Mouse (Mus musculus) ES-Bruce4 (cell line): ENCODE measurements around the gene Homer2. TPM values are rescaled to one million over a fixed set of nuclear protein-coding genes. Genes with fewer than 3 reads are reported as not detected.

ENCODE experiments used
- H3K27ac ChIP-seq: 2 replicates; pipeline ENCODE4 v1.5.1; 2012; ENCODE audit warnings: low read length, inconsistent platforms; ENCODE audit not compliant: insufficient read depth
- H3K27me3 ChIP-seq: 2 replicates; pipeline ENCODE4 v1.6.1; 2012; ENCODE audit warnings: mild to moderate bottlenecking, low read length, inconsistent platforms; ENCODE audit not compliant: control insufficient read depth, poor library complexity, insufficient read depth, severe bottlenecking
- H3K36me3 ChIP-seq: 2 replicates; pipeline ENCODE4 v1.6.1; 2012; ENCODE audit warnings: inconsistent platforms, mild to moderate bottlenecking, low read length, moderate library complexity; ENCODE audit not compliant: control insufficient read depth, poor library complexity, insufficient read depth, severe bottlenecking
- H3K4me1 ChIP-seq: one replicate; pipeline ENCODE4 v1.8.1; 2011; ENCODE audit warnings: low read length; ENCODE audit not compliant: control insufficient read depth, insufficient read depth
- H3K4me3 ChIP-seq: 2 replicates; pipeline ENCODE4 v1.5.1; 2011; ENCODE audit warnings: low read depth, mild to moderate bottlenecking, low read length
- H3K9ac ChIP-seq: 2 replicates; pipeline ENCODE4 v1.6.1; 2012; ENCODE audit warnings: low read depth, mild to moderate bottlenecking, inconsistent platforms; ENCODE audit not compliant: poor library complexity, severe bottlenecking
- H3K9me3 ChIP-seq: replicated peaks from 2 replicates; pipeline ENCODE4 v1.6.1; 2012; ENCODE audit warnings: mild to moderate bottlenecking, low read length, inconsistent platforms; ENCODE audit not compliant: control insufficient read depth, poor library complexity, insufficient read depth, severe bottlenecking
- CTCF ChIP-seq: IDR thresholded peaks from one replicate; pipeline ENCODE4 v1.8.1; 2011; ENCODE audit warnings: low read depth, low read length
- EP300 ChIP-seq: IDR thresholded peaks from 2 replicates; pipeline ENCODE4 v1.6.1; 2011; ENCODE audit warnings: low read depth, low read length; ENCODE audit not compliant: insufficient read depth
- POLR2A ChIP-seq: IDR thresholded peaks from one replicate; pipeline ENCODE4 v1.8.1; 2011; ENCODE audit warnings: low read length; ENCODE audit not compliant: insufficient read depth
- polyA plus RNA-seq: library from polyadenylated mRNA; stranded (reverse); fragments of >200 nt; gene quantifications from 2 replicates; pipeline ENCODE4 v1.2.4, GENCODE M21; 2011; ENCODE audit warnings: low read depth; ENCODE audit not compliant: missing spikeins, insufficient read depth, insufficient read length

The Homer2 gene
- polyA plus RNA-seq, 1 experiment = 9.2 TPM

DNA sequence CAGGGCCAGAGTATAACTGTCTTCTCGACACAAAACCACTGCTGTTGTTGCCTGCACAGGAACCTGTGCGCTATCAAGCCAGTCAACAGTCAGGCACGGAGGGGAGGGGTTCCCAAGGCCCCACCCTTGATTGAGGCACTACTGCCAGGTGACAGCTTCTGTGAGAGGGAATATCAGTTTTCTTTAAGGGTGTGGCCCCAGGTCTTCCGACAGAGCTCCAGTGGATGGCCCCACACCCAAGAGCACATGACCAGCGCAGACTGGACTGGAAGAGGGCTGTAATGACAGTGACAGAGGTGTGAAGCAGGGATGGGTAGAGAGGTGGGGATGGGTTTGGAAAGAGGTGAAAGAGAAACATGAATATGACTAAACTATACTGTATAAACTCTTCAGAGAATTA, 16.3 kb downstream of the Homer2 start:
- H3K36me3 ChIP-seq = no peaks in the 10 kb centered on the region
- no peak overlapping the region for H3K27ac ChIP-seq
- no peaks in the 10 kb centered on the region for H3K27me3 ChIP-seq
- H3K4me3 ChIP-seq = no peak overlapping the region
- no peaks in the 10 kb centered on the region for H3K9me3 ChIP-seq
- H3K9ac ChIP-seq = no peak overlapping the region
- H3K4me1 ChIP-seq = no peaks in the 10 kb centered on the region
- TF ChIP-seq EP300 = 0 out of 2 replicates have a peak, but pooled peaks have one; percentile 15
- TF ChIP-seq POLR2A = no peak
- no peak for TF ChIP-seq CTCF

DNA sequence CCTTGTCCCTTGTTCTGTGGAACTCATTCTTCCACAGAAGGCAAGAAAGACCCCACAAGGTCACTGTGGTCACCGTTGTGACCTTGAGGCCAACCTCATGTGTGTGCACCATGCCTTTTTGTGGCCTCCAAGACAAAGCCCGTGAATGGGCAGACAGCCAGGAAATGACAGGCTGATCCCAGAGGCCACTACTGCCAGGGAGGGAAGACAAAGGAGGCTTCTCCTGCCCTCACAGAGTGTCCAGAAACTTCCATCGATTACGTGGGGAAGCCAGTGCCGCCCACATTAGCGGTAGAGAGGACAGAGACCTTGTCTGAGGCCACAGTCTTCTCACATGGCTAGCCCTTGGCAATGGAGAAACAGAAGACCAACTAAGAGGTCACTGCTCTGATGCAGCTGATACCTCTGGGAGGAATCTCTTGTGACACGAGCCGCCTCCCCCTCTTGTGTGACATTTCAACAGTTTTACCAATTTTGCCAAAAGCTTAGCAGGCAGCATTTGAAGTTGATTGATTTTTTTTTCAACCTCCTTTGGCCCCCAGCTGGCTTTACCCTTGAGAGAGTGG, 18.1 kb downstream of the Homer2 start:
- Histone ChIP-seq H3K4me3 (no peak overlapping the region), H3K4me1 (no peaks in the 10 kb centered on the region), H3K27me3 (no peaks in the 10 kb centered on the region), H3K27ac (no peak overlapping the region), H3K9me3 (no peaks in the 10 kb centered on the region), H3K9ac (no peak overlapping the region), H3K36me3 (no peaks in the 10 kb centered on the region)
- TF ChIP-seq POLR2A (no peak), CTCF (no peak), EP300 (no peak)

DNA sequence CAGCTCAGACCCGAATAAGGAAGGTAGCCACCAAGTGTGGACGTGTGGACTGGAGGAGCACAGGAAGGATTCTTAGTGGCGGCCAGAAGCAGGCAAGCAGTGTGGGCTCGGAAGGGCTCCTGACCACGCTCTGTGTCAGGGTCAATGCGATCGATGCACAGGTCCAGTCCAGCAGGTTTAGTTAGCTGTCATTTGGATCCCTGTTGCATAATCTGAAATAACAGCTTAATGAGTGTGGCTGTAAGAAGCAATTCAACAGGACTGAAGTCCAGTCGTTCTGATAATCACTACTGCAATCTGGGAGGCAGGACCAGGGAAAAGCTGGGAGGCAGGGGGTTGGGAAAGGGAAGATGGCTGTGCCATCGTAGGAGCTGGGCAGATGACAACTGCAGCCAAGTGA, 18.9 kb downstream of the Homer2 start:
- TF ChIP-seq CTCF (no peak), EP300 (no peak), POLR2A (no peak)

DNA sequence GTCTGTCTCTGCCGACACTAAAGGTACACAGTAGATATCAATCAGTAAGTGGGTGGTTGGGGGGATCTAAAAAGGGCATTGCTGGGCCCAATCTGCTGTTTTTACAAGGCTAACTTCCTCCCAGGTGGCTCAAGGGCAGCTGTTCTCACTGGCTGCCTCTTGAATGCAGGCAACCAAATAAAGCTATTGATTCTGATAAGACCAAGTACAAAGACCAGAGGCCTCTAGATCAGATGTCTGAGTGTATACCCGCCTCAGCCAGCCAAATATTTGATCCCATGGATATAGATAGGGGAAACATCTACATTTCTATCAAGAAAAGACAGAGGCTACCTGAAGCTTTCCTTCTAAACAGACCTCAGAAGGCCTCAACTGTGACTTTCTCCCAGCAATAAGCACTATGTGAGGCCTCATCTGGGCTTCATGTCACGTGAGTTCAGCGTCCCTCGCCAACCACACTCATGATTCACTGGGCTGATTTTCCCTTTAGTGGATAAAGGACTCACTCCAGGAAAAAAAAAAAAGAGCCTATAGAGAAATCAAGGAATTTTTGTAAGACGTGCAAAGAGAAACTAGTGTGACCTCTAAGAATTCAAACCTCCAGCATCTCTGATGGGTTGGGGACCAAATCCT, 19.5 kb downstream of the Homer2 start:
- H3K9me3 ChIP-seq = no peaks in the 10 kb centered on the region
- no peak overlapping the region for H3K4me3 ChIP-seq
- no peaks in the 10 kb centered on the region for H3K27me3 ChIP-seq
- H3K9ac ChIP-seq = no peak overlapping the region
- H3K4me1 ChIP-seq = no peaks in the 10 kb centered on the region
- no peak for TF ChIP-seq POLR2A
- no peak for TF ChIP-seq CTCF
- TF ChIP-seq EP300 = no peak
- no peaks in the 10 kb centered on the region for H3K36me3 ChIP-seq
- H3K27ac ChIP-seq = no peak overlapping the region

More for the DNA sequence above, 18.9 kb downstream of the Homer2 start:
- H3K9ac ChIP-seq = no peak overlapping the region
- no peak overlapping the region for H3K27ac ChIP-seq
- H3K4me3 ChIP-seq = no peak overlapping the region
- no peaks in the 10 kb centered on the region for H3K4me1 ChIP-seq
- no peaks in the 10 kb centered on the region for H3K36me3 ChIP-seq
- H3K27me3 ChIP-seq = no peaks in the 10 kb centered on the region
- no peaks in the 10 kb centered on the region for H3K9me3 ChIP-seq

DNA sequence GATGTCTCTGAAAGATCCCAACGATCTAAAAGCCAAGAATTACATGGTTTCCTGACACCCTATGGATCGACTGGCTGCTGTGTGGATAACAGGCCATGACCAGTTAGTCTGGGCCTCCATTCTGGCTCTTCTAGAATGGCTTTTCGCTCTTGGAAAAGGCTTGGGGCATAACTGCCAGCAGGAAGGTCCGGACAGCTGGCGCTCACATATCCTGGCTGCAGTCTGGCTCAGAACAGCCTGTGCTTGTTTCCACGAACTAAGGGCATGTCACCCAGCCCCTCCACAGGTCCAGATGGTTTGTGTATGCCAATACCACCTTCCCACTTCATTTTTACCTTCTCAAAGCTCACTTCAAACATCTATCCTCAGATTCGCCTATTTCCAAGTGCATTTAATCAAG, 22.0 kb downstream of the Homer2 start:
- Histone ChIP-seq H3K4me1 (no peaks in the 10 kb centered on the region), H3K36me3 (no peaks in the 10 kb centered on the region), H3K9me3 (no peaks in the 10 kb centered on the region), H3K4me3 (no peak overlapping the region), H3K27ac (no peak overlapping the region), H3K27me3 (no peaks in the 10 kb centered on the region), H3K9ac (no peak overlapping the region)
- TF ChIP-seq EP300 (no peak), CTCF (no peak), POLR2A (no peak)

DNA sequence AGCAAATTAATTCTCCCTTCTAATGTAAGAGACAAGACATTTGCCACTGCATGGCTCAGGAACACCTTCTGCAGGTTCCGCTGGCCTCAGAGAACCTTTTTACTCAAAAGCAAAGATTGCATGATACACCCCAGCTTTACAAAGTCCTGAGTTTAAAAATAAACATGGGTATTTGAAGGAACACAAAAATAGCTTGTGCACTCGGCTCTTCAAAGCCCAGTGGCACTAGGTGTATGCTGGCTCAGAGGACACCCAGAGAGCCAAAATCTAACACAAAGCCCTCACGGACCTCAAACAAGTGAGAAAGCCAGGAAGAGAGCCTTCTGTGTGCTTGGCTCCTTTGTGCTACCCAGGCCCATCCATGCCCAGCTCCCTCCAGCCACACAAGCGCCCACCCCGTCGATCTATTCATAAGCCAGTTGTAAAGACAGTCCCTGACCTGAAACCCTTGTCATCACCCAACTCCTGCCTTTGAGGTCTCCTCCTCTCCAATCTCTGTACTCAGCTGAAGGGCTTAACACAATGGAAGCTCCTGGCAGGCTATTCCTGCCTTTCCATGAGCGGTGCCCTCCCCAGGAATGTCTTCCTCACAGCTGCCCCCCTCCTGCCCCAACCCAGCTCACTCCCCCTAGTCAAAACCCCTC, 23.4 kb downstream of the Homer2 start:
- Histone ChIP-seq H3K27ac (no peak overlapping the region), H3K9me3 (no peaks in the 10 kb centered on the region), H3K9ac (no peak overlapping the region), H3K27me3 (no peaks in the 10 kb centered on the region), H3K4me3 (no peak overlapping the region), H3K4me1 (no peaks in the 10 kb centered on the region), H3K36me3 (no peaks in the 10 kb centered on the region)
- TF ChIP-seq EP300 (no peak), CTCF (no peak), POLR2A (no peak)
